Mouse (Mus musculus) lung, adult 2 months (tissue): ENCODE data around the gene Map2k6. TPM values are rescaled to one million over a fixed set of nuclear protein-coding genes. Genes with fewer than 3 reads are reported as not detected.

Experiments used
- DNase-seq: peaks from one replicate; pipeline ENCODE4 v3.0.0; 2022
- H3K4me1 ChIP-seq: fragments of 200-500 bp; 2 replicates; pipeline ENCODE4 v1.6.1; 2011; ENCODE audit warnings: low read length; ENCODE audit not compliant: control insufficient read depth, insufficient read depth
- H3K4me3 ChIP-seq: fragments of 200-500 bp; replicated peaks from 2 replicates; pipeline ENCODE3; 2011; ENCODE audit warnings: low read depth, mild to moderate bottlenecking, control low read depth, low read length; ENCODE audit errors: extremely low read depth
- CTCF ChIP-seq: fragments of 200-500 bp; IDR thresholded peaks from 2 replicates; pipeline ENCODE4 v1.5.1; 2011; ENCODE audit warnings: mild to moderate bottlenecking, low read length, control low read depth; ENCODE audit not compliant: insufficient read depth
- POLR2A ChIP-seq: fragments of 200-500 bp; IDR thresholded peaks from 2 replicates; pipeline ENCODE4 v1.6.1; 2011; ENCODE audit warnings: low read depth, mild to moderate bottlenecking, control low read depth, low read length, borderline replicate concordance; ENCODE audit errors: extremely low read depth
- WGBS: fragments of 180-500 bp; shearing (Covaris S2); methylation state at CpG from one replicate; pipeline ENCODE4 v1.1.7; 2018; 5-methylcytosine and 5-hydroxymethylcytosine counted together
- polyA plus RNA-seq: library from polyadenylated mRNA; depleted of rRNA; stranded (reverse); fragments of >200 nt; gene quantifications from 2 replicates; pipeline ENCODE4 v1.2.3, GENCODE M21; 2012

Map2k6 gene
- polyA plus RNA-seq, 1 experiment = 2.1 TPM

- H3K4me3 ChIP-seq = no peak overlapping the region
- no peaks in the 10 kb centered on the region for H3K4me1 ChIP-seq
- no peak for TF ChIP-seq POLR2A
- no peak for TF ChIP-seq CTCF
- WGBS = 59% methylated on average over 15 of the region's 15 CpGs
- no peak for DNase-seq
Measured at GRCm38 (mm10) chr11:110372266-110372954, 26.5 kb upstream of the Map2k6 start.

DNA sequence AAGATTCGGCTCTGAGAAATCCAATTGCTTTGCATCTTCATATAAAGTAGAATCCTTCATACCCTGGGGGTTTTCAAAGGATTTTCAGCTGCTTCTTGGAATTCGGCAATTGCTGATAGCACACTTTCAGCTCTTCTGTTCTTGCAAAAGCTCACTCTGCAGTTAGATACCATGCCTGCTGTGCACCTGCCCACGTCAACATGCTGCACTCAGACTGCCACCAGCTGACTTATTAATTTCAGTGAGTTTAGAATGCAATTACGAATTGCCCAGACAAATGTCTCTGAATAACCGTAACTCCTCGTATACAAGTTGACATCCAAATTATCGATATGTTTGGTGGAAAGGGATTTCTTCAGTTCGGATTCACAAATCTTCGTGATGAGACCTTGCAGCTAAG lies 24.9 kb upstream of the Map2k6 start:
- DNase-seq = no peak
- no peak for TF ChIP-seq CTCF
- no peak for TF ChIP-seq POLR2A
- no peaks in the 10 kb centered on the region for H3K4me1 ChIP-seq
- H3K4me3 ChIP-seq = no peak overlapping the region
- WGBS = 87% methylated on average over 9 of the region's 9 CpGs

DNA sequence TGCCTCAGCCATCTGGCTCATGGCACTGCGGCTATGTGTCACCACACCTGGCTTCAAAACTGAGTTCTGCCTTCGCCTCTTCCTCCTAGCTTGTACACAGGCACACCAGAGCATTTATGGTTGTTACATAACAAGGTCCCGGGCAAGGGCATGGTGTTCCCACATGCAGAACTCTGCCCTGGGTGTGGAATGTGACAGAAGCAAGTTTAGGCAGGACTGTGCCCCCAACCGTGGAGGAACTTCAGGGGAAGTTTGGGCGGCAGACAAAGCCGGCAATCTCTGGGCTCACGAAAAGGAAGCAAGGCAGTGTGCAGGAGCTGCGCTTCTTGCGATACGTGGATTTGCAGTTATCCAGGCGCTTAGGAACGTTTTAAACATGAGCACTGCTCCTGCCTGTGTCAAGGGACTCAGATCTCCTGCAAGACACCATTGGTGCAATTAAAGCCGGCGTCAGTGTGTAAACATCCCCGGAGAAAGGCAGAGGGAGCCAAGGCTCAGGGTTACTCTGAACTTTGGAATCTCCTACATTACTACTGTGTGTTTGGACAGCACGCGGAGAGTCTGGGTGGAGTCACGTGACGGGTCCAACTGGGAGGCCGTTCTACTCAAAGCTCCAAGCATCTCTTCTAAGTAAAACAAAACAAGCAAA lies 19.1 kb upstream of the Map2k6 start:
- TF ChIP-seq POLR2A = no peak
- TF ChIP-seq CTCF = peak; percentile 26; the same call in 1 of the 2 replicates
- 5% methylated on average over 20 of the region's 20 CpGs for WGBS
- peak overlapping the region; percentile 4 for H3K4me3 ChIP-seq
- H3K4me1 ChIP-seq = peaks cover 6% of the 10 kb centered on the region
- DNase-seq = peak; percentile 60

DNA sequence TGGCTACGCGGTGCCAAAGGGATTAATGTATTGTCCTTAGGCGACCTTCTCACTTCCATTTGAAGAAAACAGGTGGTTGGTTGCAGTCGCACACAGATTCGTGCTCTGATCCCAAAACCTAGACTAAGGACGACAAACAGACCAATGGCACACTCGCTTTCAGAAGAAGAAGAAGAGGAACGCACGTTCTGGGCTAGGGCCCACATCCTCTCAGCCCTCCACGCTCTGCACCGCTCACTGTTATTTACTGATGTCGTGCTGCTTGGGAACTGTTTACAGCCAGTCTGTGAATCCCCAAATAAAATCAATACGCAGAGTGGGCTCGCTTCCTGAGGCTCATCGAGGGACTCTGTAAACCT lies 18.6 kb upstream of the Map2k6 start:
- TF ChIP-seq POLR2A = no peak
- TF ChIP-seq CTCF = no peak
- 14% methylated on average over 15 of the region's 15 CpGs for WGBS
- Histone ChIP-seq H3K4me3 (peak overlapping the region; percentile 4), H3K4me1 (peaks cover 6% of the 10 kb centered on the region)
- DNase-seq = no peak

DNA sequence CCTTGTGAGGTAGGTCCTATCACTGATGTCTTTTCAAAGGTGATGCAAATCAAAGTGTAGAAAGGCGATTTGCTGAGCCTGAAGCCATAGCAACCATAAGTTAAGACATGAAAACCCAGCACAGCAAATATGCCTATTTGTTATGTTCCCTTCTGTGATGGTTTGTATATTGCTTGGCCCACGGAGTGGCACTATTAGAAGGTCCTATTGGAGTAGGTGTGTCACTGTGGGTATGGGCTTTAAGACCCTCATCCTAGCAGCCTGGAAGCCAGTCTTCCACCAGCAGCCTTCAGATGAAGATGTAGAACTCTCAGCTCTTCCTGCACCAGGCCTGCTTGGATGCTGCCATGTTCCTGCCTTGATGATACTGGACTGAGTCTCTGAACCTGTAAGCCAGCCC lies 13.4 kb upstream of the Map2k6 start:
- 83% methylated on average over 2 of the region's 2 CpGs for WGBS
- H3K4me3 ChIP-seq = no peak overlapping the region
- H3K4me1 ChIP-seq = peaks cover under 1% of the 10 kb centered on the region
- TF ChIP-seq POLR2A (no peak), CTCF (no peak)
- DNase-seq = no peak

- peaks cover 2% of the 10 kb centered on the region; the same call in 1 of the 2 replicates for H3K4me1 ChIP-seq
- 71% methylated on average over 3 of the region's 3 CpGs for WGBS
- no peak for TF ChIP-seq CTCF
- no peak for TF ChIP-seq POLR2A
- DNase-seq = no peak
- H3K4me3 ChIP-seq = no peak overlapping the region
Measured at GRCm38 (mm10) chr11:110392763-110393162, 6.2 kb upstream of the Map2k6 start.

- peaks cover 2% of the 10 kb centered on the region; the same call in 1 of the 2 replicates for H3K4me1 ChIP-seq
- no peak for DNase-seq
- no peak for TF ChIP-seq CTCF
- TF ChIP-seq POLR2A = no peak
- H3K4me3 ChIP-seq = no peak overlapping the region
- WGBS = 67% methylated on average over 5 of the region's 5 CpGs
Measured at GRCm38 (mm10) chr11:110394788-110395452, 4.0 kb upstream of the Map2k6 start.

DNA sequence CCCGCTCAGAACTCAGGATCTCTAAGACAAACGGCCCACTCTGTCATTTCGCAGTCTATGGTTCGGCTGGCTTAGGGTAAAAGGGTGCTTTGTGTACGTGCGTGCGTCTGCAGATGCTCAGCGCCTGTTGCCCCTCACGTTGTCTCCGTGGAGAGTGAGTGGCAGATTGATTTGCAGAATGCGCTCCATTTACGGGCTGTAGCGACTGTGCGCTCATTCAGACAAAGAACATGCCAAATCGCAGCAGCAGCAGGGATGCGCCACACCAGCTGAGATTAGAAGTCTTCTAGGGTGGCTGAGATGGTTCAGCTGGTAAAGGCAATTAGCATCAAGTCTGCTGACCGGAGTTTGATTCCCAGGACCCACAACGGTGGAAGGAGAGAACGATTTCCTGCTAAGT lies 2.8 kb upstream of the Map2k6 start:
- DNase-seq = no peak
- H3K4me1 ChIP-seq = peaks cover 4% of the 10 kb centered on the region
- H3K4me3 ChIP-seq = no peak overlapping the region
- WGBS = 64% methylated on average over 19 of the region's 19 CpGs
- TF ChIP-seq POLR2A (no peak), CTCF (no peak)

DNA sequence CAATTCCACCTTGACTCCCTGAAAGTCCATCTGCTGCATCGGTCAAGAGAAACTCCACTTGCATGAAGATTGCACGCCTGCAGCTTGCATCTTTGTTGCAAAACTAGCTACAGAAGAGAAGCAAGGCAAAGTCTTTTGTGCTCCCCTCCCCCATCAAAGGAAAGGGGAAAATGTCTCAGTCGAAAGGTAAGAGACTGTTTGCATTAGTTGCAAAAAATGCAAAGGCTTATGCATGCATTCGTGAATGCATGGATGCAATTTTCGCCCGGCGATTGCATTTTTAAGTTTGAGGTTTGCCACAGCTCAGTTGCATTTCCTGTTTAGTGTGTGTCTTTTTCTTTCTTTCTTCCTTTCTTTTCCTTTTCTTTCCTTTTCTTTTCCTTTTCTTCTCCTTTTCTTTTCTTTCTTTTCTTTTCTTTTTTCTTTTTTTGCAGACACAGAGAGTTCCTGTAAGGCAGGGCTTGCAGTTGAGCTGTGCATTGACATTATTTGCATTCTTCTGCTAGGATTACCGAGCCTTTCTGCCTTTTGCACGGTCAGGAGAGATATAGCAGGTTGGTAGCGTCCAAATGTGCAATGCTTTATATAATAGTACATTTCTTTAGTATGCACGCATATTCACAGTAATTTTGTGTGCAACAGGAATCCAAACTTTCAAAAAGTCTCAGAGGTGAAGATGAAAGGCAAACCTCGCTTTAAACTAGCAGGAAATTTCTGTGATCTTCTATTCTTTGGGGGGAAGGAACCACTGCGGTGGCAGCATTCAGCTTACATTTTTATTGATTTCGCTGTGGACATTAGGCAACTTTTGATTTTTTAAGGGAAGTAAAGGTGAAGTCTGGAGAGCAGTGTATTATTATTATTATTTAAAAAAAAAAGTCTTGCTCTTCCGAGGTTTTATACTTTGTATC lies 573 bp downstream of the Map2k6 start:
- peak overlapping the region; percentile 88 for H3K4me3 ChIP-seq
- peaks cover 4% of the 10 kb centered on the region for H3K4me1 ChIP-seq
- WGBS = 3% methylated on average over 15 of the region's 15 CpGs
- no peak for DNase-seq
- TF ChIP-seq CTCF = no peak
